Comparison of ENCODE assay signal across 15 mouse cellular contexts in the genomic region with DNA sequence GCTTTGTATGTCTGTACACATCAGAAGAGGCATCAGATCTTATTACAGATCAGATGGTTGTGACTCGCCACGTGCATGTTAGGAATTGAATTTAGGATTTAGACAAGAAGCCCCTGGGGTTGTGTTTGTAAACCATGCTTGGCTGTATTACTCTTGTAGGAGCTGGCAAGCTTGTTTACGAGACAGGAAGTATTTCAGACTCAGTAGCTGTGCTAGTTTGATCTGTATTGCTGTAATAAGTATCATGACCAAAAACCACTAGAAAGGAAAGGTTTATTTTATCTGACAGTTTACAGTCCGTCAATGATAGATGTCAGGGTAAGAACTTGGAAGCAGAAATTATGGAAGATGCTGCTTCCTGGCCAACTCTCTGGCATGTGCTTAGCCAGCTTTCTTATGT. TPM values are rescaled to one million over a fixed set of nuclear protein-coding genes. Genes with fewer than 3 reads are reported as not detected.
A peak's percentile ranks its signal among the peaks of the same experiment; 100 is the strongest.
DNase-seq lines count a peak whose midpoint lies in the region; ATAC-seq lines count a peak whose summit lies in the region.
"Had no signal": no experiment of that assay in that cellular context is flagged by ENCODE, and none has a peak within 500 bp of the region (broad histone marks: within the 10 kb centered on the region; RNA-seq: fewer than 3 reads in every experiment).

No protein-coding gene starts in this region.

- DNase-seq in induced T-regulatory cell, adult 2 months (ENCODE audit: low read depth), result peak; percentile 25
- peak; percentile 45 for DNase-seq in naive thymus-derived CD4-positive, alpha-beta T cell, adult 2 months (ENCODE audit: low read depth)
- DNase-seq in cerebellum, adult 8-10 months, result no peak
- no peak for DNase-seq in thymus, postnatal 14 days
- DNase-seq in cerebellum, adult 18-20 months, result no peak
- DNase-seq: adrenal gland, adult 8-10 months; adrenal gland, postnatal 14 days; adrenal gland, postnatal 36 days; cerebellum, adult 11-12 months; cerebellum, adult 9-10 months; cerebellum, postnatal 10 days; cerebellum, postnatal 25 days had no signal

- peak; percentile 92 for ATAC-seq in CD4-positive, CD25-positive, alpha-beta regulatory T cell, adult 4 months
- ATAC-seq: forebrain, embryonic 14.5 days; forebrain, embryonic 16.5 days had no signal

RNA-seq across cellular contexts. Expression of a gene that starts 14.2 kb away (rescaled TPM):
- polyA plus RNA-seq in CD4-positive, CD25-positive, alpha-beta regulatory T cell, adult 4 months (2017; shearing (Covaris generic)), result 10 to 100 TPM; 33.7 to 44.4 TPM

RNA-seq across cellular contexts. Expression of a gene that starts 18.7 kb away (rescaled TPM):
- 100 to 1,000 TPM in 1 of 2 experiments, 10 to 100 TPM in 1; 92.6 to 102 TPM for polyA plus RNA-seq in CD4-positive, CD25-positive, alpha-beta regulatory T cell, adult 4 months (2017; shearing (Covaris generic))

Comparison
In these comparisons a context has a peak if more than half of its experiments do, and no peak if none do; other contexts are left out.
1. DNase-seq: peak in induced T-regulatory cell, adult 2 months (single experiment) and naive thymus-derived CD4-positive, alpha-beta T cell, adult 2 months (single experiment); none in cerebellum, adult 8-10 months (single experiment), thymus, postnatal 14 days (single experiment) and cerebellum, adult 18-20 months (0 of 2).